Mouse (Mus musculus) CD4-positive, CD25-positive, alpha-beta regulatory T cell, adult 9 weeks (primary cell): ENCODE results near the gene Gm20809. TPM values are rescaled to one million over a fixed set of nuclear protein-coding genes. Genes with fewer than 3 reads are reported as not detected.

Source experiments
- polyA plus RNA-seq: library from polyadenylated mRNA; unstranded; fragments of 100-300 nt; shearing (Covaris generic); gene quantifications from one replicate; pipeline ENCODE4 v1.2.1, GENCODE M21; 2017

The Gm20809 gene
- not detected for polyA plus RNA-seq

GRCm38 (mm10) chrY:24454757-24455156, at the start of gene Gm20809:
TSS of gene Gm20809 (plus strand) at chrY:24455057.

